Mouse (Mus musculus) spleen, adult 12 weeks (tissue): Measurements from ENCODE around the gene Spata31d1a.
"Not testable (repeated sequence)": the region's sequence is repeated elsewhere in the genome, so short reads cannot be mapped to it uniquely, and the experiment has no call there.

Source experiments
- DNase-seq: peaks from one replicate; pipeline ENCODE4 v3.0.0; 2022; ENCODE audit warnings: low spot score

The Spata31d1a gene

GRCm38 (mm10) chr13:59710230-59710629 is at the start of gene Spata31d1a:
TSS of gene Spata31d1a (minus strand) at chr13:59710330.
- DNase-seq = no peak

- no peak for DNase-seq
Observed at GRCm38 (mm10) chr13:59756906-59757305, 46.8 kb upstream of the Spata31d1a start.

GRCm38 (mm10) chr13:59750310-59750709 is 40.2 kb upstream of the Spata31d1a start:
- DNase-seq = no peak

DNA sequence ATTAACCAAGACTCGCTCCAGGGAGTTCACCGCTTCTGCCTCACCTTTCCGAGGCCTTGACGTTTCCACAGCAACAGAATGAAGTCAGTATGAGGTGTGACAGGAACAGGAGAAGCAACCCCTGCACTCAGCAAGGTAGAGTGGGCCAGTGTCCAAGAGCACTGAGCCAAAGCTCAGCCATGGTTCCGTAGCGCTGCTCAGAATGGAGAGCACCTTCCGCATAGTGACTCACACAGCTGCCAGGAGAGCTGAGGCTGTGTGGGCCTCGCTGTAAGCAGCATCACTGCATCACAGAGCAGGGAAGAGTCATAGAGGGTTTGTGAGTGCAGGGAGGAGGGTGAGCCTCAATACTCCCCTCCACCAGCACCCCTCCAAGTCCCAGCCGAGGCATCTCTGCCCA is 36.6 kb upstream of the Spata31d1a start, which contains the start of gene 1700014D04Rik:
1700014D04Rik (minus strand) TSS at position 42 of the 400 bp plus-strand sequence.
- DNase-seq = no peak

DNA sequence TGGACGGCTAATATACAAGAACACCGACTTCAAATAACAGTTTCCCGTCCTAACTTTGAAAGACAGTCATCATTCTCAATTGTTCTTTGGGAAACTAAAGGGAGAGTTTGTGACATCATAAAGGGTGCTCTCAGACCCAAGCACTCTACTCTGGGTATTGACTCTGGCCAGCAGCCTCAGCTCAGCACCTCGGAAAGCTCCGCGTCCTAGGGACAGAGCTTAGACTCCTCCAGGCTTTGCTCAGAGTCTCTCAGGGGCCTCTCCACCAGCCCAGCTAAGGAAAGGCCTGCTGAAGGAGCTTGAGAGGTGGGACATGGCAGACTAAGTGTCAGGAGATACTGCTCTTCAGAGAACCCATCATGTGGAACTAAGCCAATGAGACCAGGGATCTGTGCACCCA is 36.0 kb upstream of the Spata31d1a start:
- no peak for DNase-seq

DNA sequence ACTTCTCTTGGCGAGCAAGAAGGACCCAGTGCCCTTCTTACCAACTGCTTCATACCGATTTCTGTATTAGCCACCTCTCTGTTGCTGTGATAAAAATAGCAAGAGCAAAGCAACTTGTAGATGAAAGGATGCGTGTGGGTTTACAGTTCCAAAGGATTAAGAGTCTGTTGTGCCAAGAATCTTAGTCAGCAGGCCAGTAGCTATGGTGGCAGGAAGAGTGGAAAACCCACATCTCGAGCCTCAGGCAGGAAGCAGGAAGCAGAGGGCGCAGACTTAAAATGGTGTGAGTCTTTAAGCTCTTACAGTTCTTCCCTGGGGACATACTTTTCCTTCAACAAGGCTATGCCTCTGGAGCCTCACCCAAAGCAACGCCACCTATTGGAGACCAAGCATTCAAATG is 35.3 kb upstream of the Spata31d1a start:
- DNase-seq = no peak

- DNase-seq = no peak
Observed at GRCm38 (mm10) chr13:59741697-59742096, 31.6 kb upstream of the Spata31d1a start.

- no peak for DNase-seq
Observed at GRCm38 (mm10) chr13:59741096-59741495, 31.0 kb upstream of the Spata31d1a start.

- peak; percentile 64 for DNase-seq
Observed at GRCm38 (mm10) chr13:59739397-59739796, 29.3 kb upstream of the Spata31d1a start.

DNA sequence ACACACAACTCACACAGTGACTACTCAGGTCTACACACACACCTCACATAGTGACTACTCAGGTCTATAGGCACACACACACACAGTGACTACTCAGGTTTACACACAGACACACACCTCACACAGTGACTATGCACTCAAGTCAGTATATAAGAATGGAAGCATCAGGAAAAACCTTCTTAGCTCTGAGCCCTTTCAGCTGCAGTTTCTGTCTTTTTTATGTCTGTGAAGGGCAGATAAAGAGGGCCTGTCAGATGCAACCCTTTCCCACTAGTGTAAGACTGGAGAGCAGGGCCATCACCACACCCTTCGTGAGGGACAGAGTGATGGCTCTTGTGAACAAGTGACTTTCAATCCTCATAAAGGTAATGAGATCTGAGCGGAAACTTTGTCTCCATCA is 28.3 kb upstream of the Spata31d1a start:
- peak; percentile 45 for DNase-seq

- DNase-seq = no peak
Observed at GRCm38 (mm10) chr13:59735190-59735589, 25.1 kb upstream of the Spata31d1a start.

GRCm38 (mm10) chr13:59734347-59734746 is 24.2 kb upstream of the Spata31d1a start:
- peak; percentile 52 for DNase-seq

GRCm38 (mm10) chr13:59733936-59734335 is 23.8 kb upstream of the Spata31d1a start:
- no peak for DNase-seq

DNA sequence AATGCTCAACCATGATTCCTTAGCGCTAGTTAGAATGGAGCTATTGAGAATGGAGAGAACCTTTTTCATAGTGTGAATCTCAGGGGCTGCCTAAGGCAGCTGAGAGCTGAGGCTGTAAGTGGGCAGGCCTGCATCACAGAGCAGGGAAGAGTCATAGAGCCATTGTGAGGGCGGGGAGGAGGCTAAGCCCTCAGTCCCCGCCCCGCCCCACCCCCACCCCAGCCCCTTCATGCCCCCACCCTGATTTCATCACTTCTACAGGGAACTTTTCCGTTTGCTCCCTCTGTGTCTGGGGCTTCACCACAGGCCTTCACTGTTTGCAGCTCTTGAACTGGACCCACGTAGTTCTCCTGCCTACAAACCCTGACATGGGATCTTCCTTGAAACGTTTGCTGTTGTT is 21.5 kb upstream of the Spata31d1a start, which contains the start of gene Spata31d1d:
Spata31d1d (minus strand) TSS at position 101 of the 400 bp plus-strand sequence.
- no peak for DNase-seq

- peak; percentile 70 for DNase-seq
Observed at GRCm38 (mm10) chr13:59728378-59729093, 18.4 kb upstream of the Spata31d1a start.

DNA sequence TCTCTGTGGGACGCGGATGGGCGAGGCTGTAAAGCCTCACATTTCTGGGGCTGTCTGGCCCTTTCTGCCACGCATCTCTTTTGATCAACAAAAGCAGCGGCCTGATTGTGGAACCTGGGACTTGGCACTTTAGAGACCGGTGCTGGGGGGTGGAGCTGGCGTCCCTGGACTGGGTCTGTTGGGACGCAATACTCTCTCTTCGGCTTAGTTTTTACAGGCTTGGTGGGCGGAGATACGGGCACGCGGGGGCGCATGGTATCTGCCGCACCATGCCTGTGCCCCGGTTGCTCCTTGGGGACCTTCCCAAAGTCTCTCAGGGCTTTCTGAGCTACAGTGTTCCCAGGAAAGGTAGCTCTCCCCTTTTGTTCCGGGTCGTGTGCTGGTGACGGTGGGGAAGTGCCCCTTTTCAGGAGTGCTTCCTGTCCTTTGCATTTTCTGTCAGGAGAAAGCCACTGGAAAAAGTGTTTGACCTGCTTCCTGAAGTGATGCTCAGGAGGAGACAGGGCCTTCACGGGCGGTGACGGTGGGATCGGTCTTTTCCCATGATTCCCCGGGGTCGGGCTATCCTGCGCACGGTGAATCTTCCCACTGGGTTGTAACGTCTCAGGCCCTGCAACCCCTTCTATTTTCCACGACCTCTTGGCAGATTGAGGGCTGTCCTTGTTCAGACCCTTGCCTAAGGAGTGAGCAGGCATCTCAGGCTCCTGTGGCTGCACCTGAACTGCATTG is 16.2 kb upstream of the Spata31d1a start:
- no peak for DNase-seq

GRCm38 (mm10) chr13:59722089-59722488 is 12.0 kb upstream of the Spata31d1a start:
- not testable (repeated sequence) for DNase-seq

DNA sequence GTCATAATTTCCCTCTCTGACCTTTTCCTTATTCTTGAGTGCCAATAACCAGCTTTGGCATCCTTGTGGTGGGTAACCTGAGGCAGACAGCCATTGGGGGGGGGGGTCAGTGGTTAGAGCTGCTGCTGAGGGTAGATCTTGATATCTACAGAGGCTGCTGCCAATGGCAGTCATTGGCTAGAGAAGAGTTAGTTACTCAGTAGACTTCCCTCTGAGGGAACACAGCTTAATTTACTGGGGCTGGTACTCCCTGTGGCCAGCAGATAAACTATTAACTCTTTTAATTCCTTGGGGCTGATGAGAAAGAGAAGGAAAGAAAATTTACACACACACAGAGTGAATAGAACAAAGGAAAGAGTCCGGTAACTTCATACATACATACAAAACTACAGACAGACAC is 9.3 kb upstream of the Spata31d1a start:
- DNase-seq = no peak

GRCm38 (mm10) chr13:59718857-59719440 is 8.8 kb upstream of the Spata31d1a start:
- DNase-seq = not testable (repeated sequence)

GRCm38 (mm10) chr13:59713710-59714109 is 3.6 kb upstream of the Spata31d1a start:
- DNase-seq = no peak

DNA sequence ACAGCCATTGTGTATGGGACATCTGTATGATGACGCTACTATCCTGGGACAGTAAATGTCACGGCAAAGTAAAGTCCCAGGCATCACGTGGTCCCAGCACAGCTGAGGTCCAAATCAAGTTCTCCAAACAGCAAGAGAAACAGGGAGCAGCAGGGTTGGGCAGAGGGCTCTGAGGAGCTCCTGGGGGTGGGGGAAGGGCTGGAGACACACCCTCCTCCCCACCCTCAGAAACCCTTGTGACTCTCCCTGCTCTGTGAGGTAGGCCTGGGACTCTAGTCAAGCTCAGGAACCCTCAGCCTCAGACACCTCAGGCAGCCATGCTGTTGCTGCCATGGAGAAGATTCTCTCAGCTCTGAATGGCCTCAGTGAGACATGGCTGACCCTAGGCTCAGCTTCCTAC is 1.9 kb upstream of the Spata31d1a start, which contains the start of gene Spata31d1b:
Spata31d1b (plus strand) TSS at position 301 of the 400 bp plus-strand sequence.
- not testable (repeated sequence) for DNase-seq

DNA sequence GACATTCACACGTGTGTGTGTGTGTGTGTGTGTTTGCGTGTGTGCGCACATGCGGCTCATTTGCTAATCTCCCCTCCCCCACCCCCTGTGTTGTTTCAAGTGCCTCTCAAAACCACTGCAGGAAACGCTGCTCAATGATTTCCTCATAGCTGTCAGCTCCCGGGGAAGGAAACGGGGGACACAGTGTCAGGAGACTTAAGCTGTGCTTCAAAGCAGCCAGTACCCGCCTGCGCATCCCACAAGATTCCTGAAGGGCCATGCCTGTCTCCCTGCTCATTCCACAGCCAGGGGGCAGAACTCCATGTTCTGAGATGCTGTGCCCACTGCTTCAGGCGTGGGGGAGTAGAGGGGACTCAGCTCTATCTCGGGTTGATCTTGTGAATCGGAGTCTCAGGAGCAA is 5.6 kb downstream of the Spata31d1a start:
- no peak for DNase-seq

DNA sequence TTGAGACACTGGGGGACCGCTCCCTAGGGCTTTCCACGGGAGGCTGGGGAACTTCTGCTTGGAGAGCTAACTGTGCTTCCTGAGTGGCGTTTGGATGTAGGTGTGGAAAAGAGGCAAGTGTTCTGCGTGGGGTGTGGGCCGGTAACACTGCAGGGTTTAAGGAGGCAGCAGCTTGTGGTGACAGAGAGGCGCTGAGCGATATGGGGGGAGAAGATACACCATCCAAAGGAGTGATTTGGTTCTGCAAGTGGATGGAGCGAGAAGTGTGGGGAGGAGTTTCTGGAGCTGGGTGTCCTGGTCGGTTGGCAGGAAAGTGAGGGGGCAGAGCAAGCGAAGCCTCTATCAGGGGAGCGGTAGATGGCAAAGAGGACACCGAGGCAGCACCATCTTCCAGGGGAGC is 6.6 kb downstream of the Spata31d1a start:
- DNase-seq = no peak
